Mouse (Mus musculus) hindbrain, embryonic 14.5 days (tissue): ENCODE results near the gene Spz1. TPM values are rescaled to one million over a fixed set of nuclear protein-coding genes. Genes with fewer than 3 reads are reported as not detected.

Source experiments
- ATAC-seq: fragments of 200-750 bp; cut with Nextera tagmentation; 2 replicates; pipeline ENCODE4 v1.8.0; 2017; ENCODE audit warnings: moderate number of reproducible peaks, mild to moderate bottlenecking, moderate TSS enrichment, moderate library complexity; ENCODE audit not compliant: low FRiP score
- DNase-seq: peaks from one replicate; pipeline ENCODE4 v3.0.0-alpha.2; 2015; ENCODE audit warnings: low spot score
- H3K27ac ChIP-seq: fragments of 300-500 bp; sonication (generic); 2 replicates; pipeline ENCODE4 v1.5.1; 2014; ENCODE audit warnings: mild to moderate bottlenecking, moderate library complexity
- H3K27me3 ChIP-seq: fragments of 300-500 bp; sonication (generic); 2 replicates; pipeline ENCODE4 v1.6.1; 2014; ENCODE audit warnings: mild to moderate bottlenecking, low read length, mixed read lengths; ENCODE audit not compliant: control insufficient read depth, insufficient read depth
- H3K36me3 ChIP-seq: fragments of 300-500 bp; sonication (generic); replicated peaks from 2 replicates; pipeline ENCODE4 v1.6.1; 2014; ENCODE audit not compliant: control insufficient read depth, insufficient read depth
- H3K4me1 ChIP-seq: fragments of 300-500 bp; sonication (generic); replicated peaks from 2 replicates; pipeline ENCODE4 v1.6.1; 2014; ENCODE audit warnings: antibody characterized with exemption, low read length, mixed read lengths; ENCODE audit not compliant: control insufficient read depth, insufficient read depth
- H3K4me2 ChIP-seq: fragments of 300-500 bp; sonication (generic); replicated peaks from 2 replicates; pipeline ENCODE4 v1.6.1; 2014; ENCODE audit warnings: mild to moderate bottlenecking, moderate library complexity
- H3K4me3 ChIP-seq: fragments of 300-500 bp; sonication (generic); replicated peaks from 2 replicates; pipeline ENCODE4 v1.5.1; 2014; ENCODE audit warnings: mild to moderate bottlenecking, low read length
- H3K9ac ChIP-seq: fragments of 300-500 bp; sonication (generic); 2 replicates; pipeline ENCODE4 v1.6.1; 2014
- H3K9me3 ChIP-seq: fragments of 300-500 bp; sonication (generic); 2 replicates; pipeline ENCODE4 v1.6.1; 2016; ENCODE audit warnings: low read length; ENCODE audit not compliant: control insufficient read depth
- WGBS: fragments of 180-500 bp; shearing (Covaris S2); extraction: QIAGEN DNeasy Blood & Tissue Kit; methylation state at CpG from one replicate; pipeline ENCODE4 v1.1.7; 2014; 5-methylcytosine and 5-hydroxymethylcytosine counted together
- polyA plus RNA-seq: library from polyadenylated mRNA; unstranded; fragments of >200 nt; fragmentation: Nextera tagmentation; extraction: Ambion mirVana; gene quantifications from 2 replicates; pipeline ENCODE4 v1.2.1, GENCODE M21; 2014

Spz1 gene
- polyA plus RNA-seq, 1 experiment from 2014 or later = not detected

GRCm38 (mm10) chr13:92595424-92595823 is 19.5 kb upstream of the Spz1 start:
- H3K4me3 ChIP-seq = no peak overlapping the region
- DNase-seq = no peak
- no peak overlapping the region for H3K27ac ChIP-seq
- WGBS = 79% methylated on average over 3 of the region's 3 CpGs
- H3K9me3 ChIP-seq = no peaks in the 10 kb centered on the region
- no peak for ATAC-seq
- no peak overlapping the region for H3K9ac ChIP-seq
- no peaks in the 10 kb centered on the region for H3K36me3 ChIP-seq
- H3K4me1 ChIP-seq = peaks cover 19% of the 10 kb centered on the region
- H3K27me3 ChIP-seq = no peaks in the 10 kb centered on the region
- no peak overlapping the region for H3K4me2 ChIP-seq

DNA sequence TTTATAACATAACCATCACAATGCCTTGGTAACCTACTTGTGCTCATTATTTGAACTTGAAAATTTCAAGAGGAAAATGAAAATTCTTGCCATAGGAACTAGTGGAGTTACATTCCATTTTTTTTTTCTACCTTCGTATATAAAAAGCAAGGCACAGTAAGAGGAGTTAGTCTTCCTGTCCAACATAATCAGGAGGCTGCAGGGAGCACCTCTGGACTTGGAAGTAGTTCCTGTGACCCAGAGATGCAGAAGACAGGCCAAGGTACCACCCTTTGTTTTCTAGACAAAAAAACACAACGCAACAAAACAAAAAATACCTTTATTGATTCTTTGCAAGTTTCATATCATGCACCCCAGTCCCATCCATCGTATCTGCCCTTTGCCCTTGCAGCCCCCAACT is 18.9 kb upstream of the Spz1 start:
- no peaks in the 10 kb centered on the region for H3K36me3 ChIP-seq
- ATAC-seq (no peak), DNase-seq (no peak)
- no peak overlapping the region for H3K4me3 ChIP-seq
- no peak overlapping the region for H3K4me2 ChIP-seq
- H3K4me1 ChIP-seq = peaks cover 19% of the 10 kb centered on the region
- 74% methylated on average over 3 of the region's 3 CpGs for WGBS
- no peak overlapping the region for H3K27ac ChIP-seq
- H3K27me3 ChIP-seq = no peaks in the 10 kb centered on the region
- H3K9me3 ChIP-seq = no peaks in the 10 kb centered on the region
- no peak overlapping the region for H3K9ac ChIP-seq

DNA sequence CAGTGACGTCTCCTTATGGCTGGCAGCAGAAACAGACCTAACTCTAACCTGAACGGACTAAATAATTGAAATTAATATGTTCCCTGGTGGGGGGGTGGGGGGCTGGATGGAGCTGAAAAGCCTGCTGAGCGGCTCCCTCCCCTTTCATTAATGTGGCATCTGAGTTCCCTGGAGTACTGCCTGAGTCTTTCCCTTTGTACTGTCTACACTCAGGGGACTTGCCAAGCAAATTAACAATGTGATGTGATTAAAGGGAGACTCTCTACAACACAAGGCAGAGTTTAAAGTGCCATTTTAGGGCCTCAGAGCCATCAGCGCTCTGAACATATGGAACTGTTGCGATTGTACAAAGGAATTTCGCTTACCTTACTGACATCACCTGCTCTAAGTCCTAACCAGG is 18.5 kb upstream of the Spz1 start:
- 23% methylated on average over 6 of the region's 6 CpGs for WGBS

GRCm38 (mm10) chr13:92593731-92594396 is 17.9 kb upstream of the Spz1 start:
- Histone ChIP-seq H3K9ac (no peak overlapping the region), H3K9me3 (no peaks in the 10 kb centered on the region), H3K4me3 (no peak overlapping the region), H3K27ac (no peak overlapping the region), H3K4me2 (no peak overlapping the region), H3K27me3 (no peaks in the 10 kb centered on the region), H3K4me1 (peaks cover 19% of the 10 kb centered on the region), H3K36me3 (no peaks in the 10 kb centered on the region)
- ATAC-seq (peak; percentile 24; the same call in 1 of the 2 replicates), DNase-seq (no peak)
- WGBS = 17% methylated on average over 3 of the region's 3 CpGs

More for the DNA sequence above, 18.5 kb upstream of the Spz1 start:
- H3K27ac ChIP-seq = no peak overlapping the region
- H3K4me2 ChIP-seq = no peak overlapping the region
- no peak overlapping the region for H3K9ac ChIP-seq
- H3K9me3 ChIP-seq = no peaks in the 10 kb centered on the region
- peak; percentile 60; the same call in 1 of the 2 replicates for ATAC-seq
- H3K4me3 ChIP-seq = no peak overlapping the region
- DNase-seq = no peak
- no peaks in the 10 kb centered on the region for H3K36me3 ChIP-seq
- H3K4me1 ChIP-seq = peaks cover 19% of the 10 kb centered on the region
- H3K27me3 ChIP-seq = no peaks in the 10 kb centered on the region

GRCm38 (mm10) chr13:92592786-92593635 is 17.0 kb upstream of the Spz1 start:
- no peak overlapping the region for H3K9ac ChIP-seq
- no peaks in the 10 kb centered on the region for H3K36me3 ChIP-seq
- WGBS = 14% methylated on average over 12 of the region's 12 CpGs
- no peak overlapping the region; the same call in 1 of the 2 replicates for H3K4me2 ChIP-seq
- no peaks in the 10 kb centered on the region for H3K27me3 ChIP-seq
- DNase-seq (no peak), ATAC-seq (no peak)
- H3K9me3 ChIP-seq = no peaks in the 10 kb centered on the region
- no peak overlapping the region for H3K27ac ChIP-seq
- H3K4me3 ChIP-seq = no peak overlapping the region
- peaks cover 19% of the 10 kb centered on the region for H3K4me1 ChIP-seq

GRCm38 (mm10) chr13:92592268-92592785 is 16.4 kb upstream of the Spz1 start:
- no peak overlapping the region for H3K27ac ChIP-seq
- DNase-seq = no peak
- no peaks in the 10 kb centered on the region for H3K36me3 ChIP-seq
- H3K4me3 ChIP-seq = no peak overlapping the region
- peaks cover 19% of the 10 kb centered on the region for H3K4me1 ChIP-seq
- H3K9ac ChIP-seq = no peak overlapping the region
- H3K4me2 ChIP-seq = no peak overlapping the region
- no peak for ATAC-seq
- H3K27me3 ChIP-seq = no peaks in the 10 kb centered on the region
- WGBS = 26% methylated on average over 5 of the region's 5 CpGs
- H3K9me3 ChIP-seq = no peaks in the 10 kb centered on the region

DNA sequence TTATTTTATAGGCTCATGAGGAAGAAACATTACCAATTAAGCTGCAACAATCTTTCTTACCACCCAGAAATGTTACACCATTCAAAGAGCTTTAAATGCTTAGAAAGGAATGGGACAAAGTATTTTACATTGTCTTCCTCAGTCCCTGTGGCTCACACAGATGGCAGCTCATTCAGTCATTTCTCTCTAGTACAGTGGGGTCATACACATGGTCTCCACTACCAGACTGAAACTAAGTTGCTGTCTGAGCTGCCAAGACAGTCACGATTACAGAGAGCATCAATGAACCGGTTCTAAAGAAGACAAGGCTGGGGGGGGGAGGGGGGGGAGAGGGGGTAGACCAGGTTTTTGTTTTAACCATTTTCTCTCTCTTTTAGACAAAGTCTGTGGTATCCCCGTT is 15.3 kb upstream of the Spz1 start:
- Histone ChIP-seq H3K9me3 (no peaks in the 10 kb centered on the region), H3K27ac (no peak overlapping the region), H3K4me1 (peaks cover 19% of the 10 kb centered on the region), H3K36me3 (no peaks in the 10 kb centered on the region), H3K27me3 (no peaks in the 10 kb centered on the region), H3K9ac (no peak overlapping the region), H3K4me3 (no peak overlapping the region), H3K4me2 (no peak overlapping the region)
- WGBS = 50% methylated on average over 3 of the region's 3 CpGs
- DNase-seq (no peak), ATAC-seq (no peak)

GRCm38 (mm10) chr13:92589255-92589654 is 13.3 kb upstream of the Spz1 start:
- Histone ChIP-seq H3K27ac (no peak overlapping the region), H3K9ac (no peak overlapping the region), H3K27me3 (no peaks in the 10 kb centered on the region), H3K4me2 (no peak overlapping the region), H3K36me3 (no peaks in the 10 kb centered on the region), H3K4me3 (no peak overlapping the region), H3K4me1 (peaks cover 14% of the 10 kb centered on the region), H3K9me3 (no peaks in the 10 kb centered on the region)
- ATAC-seq (no peak), DNase-seq (no peak)

- H3K4me3 ChIP-seq = no peak overlapping the region
- no peaks in the 10 kb centered on the region for H3K36me3 ChIP-seq
- no peaks in the 10 kb centered on the region for H3K9me3 ChIP-seq
- H3K27me3 ChIP-seq = no peaks in the 10 kb centered on the region
- H3K9ac ChIP-seq = no peak overlapping the region
- WGBS = 67% methylated on average over 3 of the region's 3 CpGs
- no peak overlapping the region for H3K27ac ChIP-seq
- H3K4me2 ChIP-seq = no peak overlapping the region
- DNase-seq (no peak), ATAC-seq (no peak)
- H3K4me1 ChIP-seq = peaks cover 9% of the 10 kb centered on the region
Observed at GRCm38 (mm10) chr13:92588704-92589103, 12.7 kb upstream of the Spz1 start.
